Mouse (Mus musculus) frontal cortex, postnatal 10 days (tissue): ENCODE measurements at regions not wholly inside any gene's neighbourhood (a gene's known extent, or its start where the extent isn't known, plus 50 kb on each side); places are given as distances from the start of the nearest gene placed in this dataset.

Experiments used
- DNase-seq, 2 experiments: peaks; one replicate each; pipeline ENCODE4 v3.0.0; 2022; ENCODE audit warnings: low spot score in 2 of 2, mixed read lengths in 1 of 2

- no peak for DNase-seq
Measured at GRCm38 (mm10) chr14:101267536-101267935, 67.4 kb upstream of the Prr30 start.
